Mouse (Mus musculus) testis, adult 2 months (tissue): ENCODE measurements at regions not wholly inside any gene's neighbourhood (a gene's known extent, or its start where the extent isn't known, plus 50 kb on each side); places are given as distances from the start of the nearest gene placed in this dataset.

Source experiments
- H3K27ac ChIP-seq: fragments of 200-500 bp; 2 replicates; pipeline ENCODE4 v1.5.1; 2012; ENCODE audit warnings: low read depth, low read length; ENCODE audit not compliant: control insufficient read depth, insufficient read depth
- H3K27me3 ChIP-seq: fragments of 200-500 bp; 2 replicates; pipeline ENCODE4 v1.6.1; 2012; ENCODE audit warnings: mild to moderate bottlenecking, low read length, moderate library complexity; ENCODE audit not compliant: control insufficient read depth, insufficient read depth
- H3K36me3 ChIP-seq: fragments of 200-500 bp; 2 replicates; pipeline ENCODE4 v1.6.1; 2012; ENCODE audit warnings: mild to moderate bottlenecking, low read length; ENCODE audit not compliant: control insufficient read depth, insufficient read depth
- H3K4me1 ChIP-seq: fragments of 200-500 bp; 2 replicates; pipeline ENCODE4 v1.6.1; 2012; ENCODE audit warnings: low read length; ENCODE audit not compliant: control insufficient read depth, insufficient read depth
- H3K4me3 ChIP-seq: fragments of 200-500 bp; 2 replicates; pipeline ENCODE4 v1.5.1; 2012; ENCODE audit warnings: low read depth, mild to moderate bottlenecking, low read length, moderate library complexity, mixed read lengths; ENCODE audit not compliant: control insufficient read depth
- CTCF ChIP-seq: fragments of 200-500 bp; IDR thresholded peaks from 2 replicates; pipeline ENCODE4 v1.5.1; 2012; ENCODE audit warnings: low read depth, mild to moderate bottlenecking, inconsistent platforms, low read length, moderate library complexity; ENCODE audit not compliant: control insufficient read depth, insufficient read depth, insufficient replicate concordance
- POLR2A ChIP-seq: fragments of 200-500 bp; IDR thresholded peaks from 2 replicates; pipeline ENCODE4 v1.6.1; 2012; ENCODE audit warnings: low read depth, mild to moderate bottlenecking, inconsistent platforms, low read length, moderate library complexity; ENCODE audit not compliant: control insufficient read depth

DNA sequence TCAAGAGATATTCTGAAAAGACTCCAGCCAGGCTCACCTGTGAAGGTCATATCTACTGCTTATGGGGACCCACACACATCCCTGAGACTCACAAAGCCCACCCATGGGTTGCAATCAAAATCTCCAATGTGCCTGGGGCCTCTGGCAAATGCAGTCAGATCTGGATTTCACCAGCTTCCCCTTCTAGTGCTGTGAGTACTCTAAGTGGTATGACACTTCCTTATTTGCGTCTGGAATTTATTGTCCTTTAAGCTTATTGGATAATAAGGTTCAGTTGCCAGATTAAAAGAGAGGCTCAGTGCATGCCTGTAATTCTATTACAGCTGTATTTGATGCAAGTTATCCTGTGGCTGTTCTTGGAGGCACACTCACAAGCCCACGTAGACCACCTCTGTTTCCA, 206.3 kb upstream of the Foxq1 start:
- TF ChIP-seq POLR2A: no peak
- no peak for TF ChIP-seq CTCF
- Histone ChIP-seq H3K27ac (no peak overlapping the region), H3K27me3 (no peaks in the 10 kb centered on the region), H3K4me1 (no peaks in the 10 kb centered on the region), H3K36me3 (no peaks in the 10 kb centered on the region), H3K4me3 (no peak overlapping the region)

DNA sequence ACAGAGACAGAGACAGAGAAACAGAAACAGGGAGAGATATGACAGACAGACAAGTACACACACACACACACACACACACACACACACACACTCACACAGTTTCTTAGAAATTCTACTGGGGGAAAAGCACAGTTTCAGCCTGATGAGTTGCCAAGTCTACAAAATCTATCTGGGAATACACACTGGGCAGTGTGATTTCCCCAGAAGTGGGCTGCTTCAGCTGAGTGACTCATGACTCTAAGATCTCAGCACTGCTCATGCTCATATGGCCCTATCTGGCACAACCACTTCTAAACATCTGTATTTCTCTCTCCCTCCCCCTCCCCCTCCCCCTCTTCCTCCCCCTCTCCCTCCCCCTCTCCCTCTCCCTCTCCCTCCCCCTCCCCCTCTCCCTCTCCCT, 204.5 kb upstream of the Foxq1 start:
- no peaks in the 10 kb centered on the region for H3K27me3 ChIP-seq
- no peaks in the 10 kb centered on the region for H3K36me3 ChIP-seq
- H3K27ac ChIP-seq: no peak overlapping the region
- no peaks in the 10 kb centered on the region for H3K4me1 ChIP-seq
- no peak overlapping the region for H3K4me3 ChIP-seq
- no peak for TF ChIP-seq POLR2A
- no peak for TF ChIP-seq CTCF

DNA sequence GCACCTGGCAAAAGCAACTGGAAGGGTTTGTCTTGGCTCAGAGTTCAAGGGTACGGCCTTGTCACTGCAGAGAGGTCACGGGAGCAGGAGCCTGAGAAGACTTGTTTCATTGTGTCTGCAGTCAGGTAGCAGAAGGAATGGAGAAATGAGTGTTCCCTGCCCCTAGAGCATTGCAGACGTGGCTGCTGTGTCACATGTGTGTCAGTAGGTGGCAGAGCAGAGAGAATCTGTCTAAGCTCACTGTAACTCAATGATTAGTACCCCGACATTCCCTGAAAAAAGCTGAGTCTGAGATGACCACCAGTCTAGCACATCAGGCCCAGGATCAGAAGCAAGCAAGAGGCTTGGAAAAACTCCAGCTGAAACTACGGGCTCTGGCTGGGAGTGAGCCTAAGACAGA, 203.1 kb upstream of the Foxq1 start:
- H3K27ac ChIP-seq: no peak overlapping the region
- no peaks in the 10 kb centered on the region for H3K27me3 ChIP-seq
- TF ChIP-seq CTCF (no peak), POLR2A (no peak)
- no peaks in the 10 kb centered on the region for H3K4me1 ChIP-seq
- no peaks in the 10 kb centered on the region for H3K36me3 ChIP-seq
- no peak overlapping the region for H3K4me3 ChIP-seq

DNA sequence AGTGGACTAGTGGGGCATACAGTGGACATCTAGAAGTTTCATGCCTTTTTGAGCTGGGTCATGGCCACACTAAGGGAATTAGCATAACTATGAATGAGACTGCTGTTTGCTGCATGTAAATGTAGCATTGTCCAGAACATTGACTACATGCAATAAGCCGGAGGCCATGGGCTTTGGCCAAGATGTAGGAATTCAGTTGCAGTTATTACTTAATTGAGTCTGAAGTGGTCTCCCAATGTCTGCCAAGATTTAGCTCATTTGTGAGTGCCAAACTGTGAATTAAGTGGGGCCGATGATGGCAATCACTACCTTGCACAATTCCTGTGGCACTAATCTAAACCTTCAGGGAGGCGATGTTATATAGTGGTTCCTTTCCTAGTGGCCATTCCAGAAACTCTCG, 196.6 kb upstream of the Foxq1 start:
- Histone ChIP-seq H3K27ac (no peak overlapping the region), H3K27me3 (no peaks in the 10 kb centered on the region), H3K4me3 (no peak overlapping the region), H3K4me1 (no peaks in the 10 kb centered on the region), H3K36me3 (no peaks in the 10 kb centered on the region)
- TF ChIP-seq POLR2A (no peak), CTCF (no peak)

DNA sequence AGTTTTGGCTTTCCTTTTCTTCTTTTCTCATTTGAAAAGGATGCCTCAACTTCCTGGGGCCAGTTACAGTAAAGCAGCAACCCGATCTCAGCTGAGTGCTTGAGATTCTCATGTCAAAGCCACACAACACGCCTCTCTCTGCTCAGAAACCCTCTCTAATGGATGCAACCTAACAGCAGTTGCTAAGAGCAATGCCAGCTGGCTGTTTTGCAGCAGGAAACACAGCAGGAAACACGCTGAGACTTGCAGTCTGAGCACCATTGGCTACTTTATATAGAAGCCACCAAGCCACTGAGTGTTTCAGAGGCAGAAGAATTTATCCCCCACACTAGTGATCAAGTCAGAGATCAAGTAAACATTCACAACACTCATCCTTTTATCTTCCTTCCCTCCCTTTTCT, 193.5 kb upstream of the Foxq1 start:
- Histone ChIP-seq H3K4me3 (no peak overlapping the region), H3K36me3 (no peaks in the 10 kb centered on the region), H3K4me1 (no peaks in the 10 kb centered on the region), H3K27ac (no peak overlapping the region), H3K27me3 (no peaks in the 10 kb centered on the region)
- TF ChIP-seq CTCF: no peak
- no peak for TF ChIP-seq POLR2A

DNA sequence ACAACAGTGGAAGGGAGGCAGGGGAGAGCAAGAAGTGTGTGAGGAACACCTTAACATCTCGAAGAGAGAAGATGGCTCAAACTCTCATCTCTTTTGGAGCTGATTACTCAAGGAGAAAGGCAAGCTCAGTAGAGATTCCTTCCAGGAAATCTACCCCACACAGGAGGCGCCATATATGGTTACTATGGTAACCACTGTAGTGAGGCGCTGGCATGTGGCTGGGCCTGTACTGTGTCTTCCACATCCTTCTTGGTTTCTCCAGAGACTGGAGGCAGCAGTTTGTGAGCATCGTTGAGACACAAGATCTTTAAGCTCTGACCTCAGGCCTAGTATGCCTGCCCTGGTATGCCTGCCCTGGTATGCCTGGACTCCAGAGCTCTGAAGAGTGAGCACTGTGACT, 191.6 kb upstream of the Foxq1 start:
- H3K4me1 ChIP-seq: no peaks in the 10 kb centered on the region
- H3K36me3 ChIP-seq: no peaks in the 10 kb centered on the region
- TF ChIP-seq CTCF (no peak), POLR2A (no peak)
- H3K27ac ChIP-seq: no peak overlapping the region
- H3K27me3 ChIP-seq: no peaks in the 10 kb centered on the region
- H3K4me3 ChIP-seq: no peak overlapping the region

DNA sequence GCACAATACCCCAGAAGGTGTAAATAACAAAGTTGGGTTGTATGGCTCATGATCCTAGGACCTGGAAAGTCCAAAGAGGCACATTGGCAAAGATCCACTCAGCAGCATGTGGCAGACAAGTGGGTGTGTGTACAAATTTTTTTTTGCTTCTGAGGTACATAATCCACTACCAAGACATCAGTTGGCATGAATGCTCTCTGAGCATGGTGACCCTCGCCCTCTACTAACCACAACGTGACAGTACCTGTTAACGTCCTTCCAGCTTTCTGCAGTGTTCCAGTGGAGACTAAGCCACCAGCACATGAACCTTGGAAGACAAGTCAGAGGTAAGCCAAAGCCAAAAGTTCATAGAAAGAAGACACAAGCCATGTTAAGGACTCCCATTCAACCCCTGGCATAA, 188.7 kb upstream of the Foxq1 start:
- no peak overlapping the region for H3K27ac ChIP-seq
- H3K4me1 ChIP-seq: no peaks in the 10 kb centered on the region

DNA sequence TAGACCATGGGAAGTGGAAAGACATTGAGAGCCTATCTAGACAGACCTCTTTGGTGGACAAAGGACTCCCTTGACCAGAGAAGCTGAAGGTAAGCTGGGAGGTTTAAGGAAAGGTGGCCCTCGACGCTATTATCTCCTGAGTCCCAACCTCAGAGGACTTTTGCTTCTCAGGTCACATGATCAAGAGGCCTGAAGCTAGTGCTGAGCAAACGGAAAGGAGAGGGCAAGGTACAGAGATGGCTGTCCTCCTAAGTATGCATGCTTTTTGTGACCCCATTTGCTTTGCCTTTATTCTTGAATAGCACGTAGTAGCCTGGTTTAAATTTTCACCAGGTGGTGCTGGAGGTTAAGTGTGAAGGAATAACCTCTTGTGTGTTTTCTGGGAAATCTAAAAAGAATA, 186.8 kb upstream of the Foxq1 start:
- H3K27me3 ChIP-seq: no peaks in the 10 kb centered on the region
- no peaks in the 10 kb centered on the region for H3K4me1 ChIP-seq
- TF ChIP-seq CTCF (no peak), POLR2A (no peak)
- H3K4me3 ChIP-seq: no peak overlapping the region
- no peak overlapping the region for H3K27ac ChIP-seq
- no peaks in the 10 kb centered on the region for H3K36me3 ChIP-seq

More for the DNA sequence above, 188.7 kb upstream of the Foxq1 start:
- H3K27me3 ChIP-seq: no peaks in the 10 kb centered on the region
- no peak overlapping the region for H3K4me3 ChIP-seq
- no peak for TF ChIP-seq POLR2A
- no peak for TF ChIP-seq CTCF
- no peaks in the 10 kb centered on the region for H3K36me3 ChIP-seq
